Mouse (Mus musculus) forebrain, embryonic 14.5 days (tissue): ENCODE measurements at regions not wholly inside any gene's neighbourhood (a gene's known extent, or its start where the extent isn't known, plus 50 kb on each side); places are given as distances from the start of the nearest gene placed in this dataset.

Experiments used
- ATAC-seq: fragments of 200-750 bp; cut with Nextera tagmentation; 2 replicates; pipeline ENCODE4 v1.8.0; 2017; ENCODE audit warnings: mild to moderate bottlenecking, moderate library complexity
- DNase-seq: peaks from one replicate; pipeline ENCODE4 v3.0.0-alpha.2; 2015; ENCODE audit warnings: low spot score
- H3K27ac ChIP-seq: fragments of 300-500 bp; sonication (generic); 2 replicates; pipeline ENCODE4 v1.5.1; 2014; ENCODE audit warnings: low read depth, mild to moderate bottlenecking, control low read depth, low read length, moderate library complexity
- H3K27me3 ChIP-seq: fragments of 300-500 bp; sonication (generic); replicated peaks from 2 replicates; pipeline ENCODE4 v1.6.1; 2014; ENCODE audit warnings: low read length, control low read depth, mixed read lengths; ENCODE audit not compliant: control insufficient read depth, insufficient read depth
- H3K36me3 ChIP-seq: fragments of 300-500 bp; sonication (generic); 2 replicates; pipeline ENCODE4 v1.6.1; 2014; ENCODE audit warnings: low read length, control low read depth; ENCODE audit not compliant: control insufficient read depth, insufficient read depth
- H3K4me1 ChIP-seq: fragments of 300-500 bp; sonication (generic); 2 replicates; pipeline ENCODE4 v1.6.1; 2014; ENCODE audit warnings: antibody characterized with exemption, low read length, control low read depth; ENCODE audit not compliant: control insufficient read depth, insufficient read depth
- H3K4me2 ChIP-seq: fragments of 300-500 bp; sonication (generic); 2 replicates; pipeline ENCODE4 v1.6.1; 2014; ENCODE audit warnings: mild to moderate bottlenecking, control low read depth, low read length
- H3K4me3 ChIP-seq: fragments of 300-500 bp; sonication (generic); 2 replicates; pipeline ENCODE4 v1.5.1; 2014; ENCODE audit warnings: low read depth, low read length, control low read depth
- H3K9ac ChIP-seq: fragments of 300-500 bp; sonication (generic); 2 replicates; pipeline ENCODE4 v1.6.1; 2014; ENCODE audit warnings: mild to moderate bottlenecking, low read length, control low read depth, moderate library complexity
- H3K9me3 ChIP-seq: fragments of 300-500 bp; sonication (generic); replicated peaks from 2 replicates; pipeline ENCODE4 v1.6.1; 2016; ENCODE audit warnings: low read length, control low read depth, mixed read lengths; ENCODE audit not compliant: control insufficient read depth
- WGBS: fragments of 180-500 bp; shearing (Covaris S2); extraction: QIAGEN DNeasy Blood & Tissue Kit; methylation state at CpG from one replicate; pipeline ENCODE4 v1.1.7; 2014; 5-methylcytosine and 5-hydroxymethylcytosine counted together

DNA sequence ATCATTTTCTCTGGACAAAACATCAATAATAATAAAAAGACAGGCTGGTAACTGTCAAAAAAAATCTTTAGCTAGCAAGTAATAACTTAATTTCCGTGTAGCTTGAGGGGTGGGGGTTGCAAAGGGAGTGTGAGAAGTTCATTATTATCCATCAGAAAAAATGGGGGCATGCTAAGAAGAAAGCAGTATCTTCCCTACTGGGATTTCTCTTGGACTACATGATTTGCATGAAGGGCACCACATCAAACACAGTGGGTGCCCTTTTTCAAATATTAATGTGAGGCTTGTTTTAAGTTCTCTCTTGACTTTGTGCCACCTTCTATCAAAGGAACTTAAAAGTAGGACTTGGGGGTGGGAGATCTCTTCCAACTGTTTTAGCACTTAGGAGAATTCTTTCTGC is 783.4 kb upstream of the Manea start:
- Histone ChIP-seq H3K27me3 (no peaks in the 10 kb centered on the region), H3K4me3 (no peak overlapping the region), H3K4me1 (no peaks in the 10 kb centered on the region), H3K27ac (no peak overlapping the region), H3K36me3 (no peaks in the 10 kb centered on the region), H3K9ac (no peak overlapping the region), H3K4me2 (no peak overlapping the region), H3K9me3 (no peaks in the 10 kb centered on the region)
- no peak for ATAC-seq
- peak; percentile 2 for DNase-seq
- WGBS: 64% methylated on average over 1 of the region's 1 CpGs

DNA sequence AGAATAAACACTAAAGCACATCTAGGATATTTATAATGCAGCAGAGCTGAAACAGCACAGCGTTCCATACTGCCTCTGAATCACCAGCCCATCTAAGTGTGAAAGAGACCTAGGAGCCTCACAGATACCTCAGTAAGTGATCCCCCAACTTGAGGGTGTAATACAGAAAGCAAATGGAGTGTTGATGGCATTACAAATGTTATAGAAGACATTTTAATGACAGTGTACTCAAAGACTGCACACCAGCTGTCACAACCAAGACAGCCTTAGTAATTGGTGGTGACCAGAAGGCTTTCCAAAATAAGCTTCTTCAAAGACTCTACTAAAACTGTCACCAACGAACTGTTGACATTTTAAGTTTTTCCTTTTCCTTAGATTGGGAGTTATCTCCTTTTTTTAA is 771.3 kb upstream of the Manea start:
- H3K27ac ChIP-seq: no peak overlapping the region
- no peak overlapping the region for H3K4me2 ChIP-seq
- DNase-seq: peak; percentile 20
- H3K27me3 ChIP-seq: no peaks in the 10 kb centered on the region
- WGBS: 68% methylated on average over 2 of the region's 2 CpGs
- no peaks in the 10 kb centered on the region for H3K9me3 ChIP-seq
- no peaks in the 10 kb centered on the region for H3K4me1 ChIP-seq
- peak; percentile 68; the same call in 1 of the 2 replicates for ATAC-seq
- no peaks in the 10 kb centered on the region for H3K36me3 ChIP-seq
- no peak overlapping the region for H3K9ac ChIP-seq
- H3K4me3 ChIP-seq: no peak overlapping the region

DNA sequence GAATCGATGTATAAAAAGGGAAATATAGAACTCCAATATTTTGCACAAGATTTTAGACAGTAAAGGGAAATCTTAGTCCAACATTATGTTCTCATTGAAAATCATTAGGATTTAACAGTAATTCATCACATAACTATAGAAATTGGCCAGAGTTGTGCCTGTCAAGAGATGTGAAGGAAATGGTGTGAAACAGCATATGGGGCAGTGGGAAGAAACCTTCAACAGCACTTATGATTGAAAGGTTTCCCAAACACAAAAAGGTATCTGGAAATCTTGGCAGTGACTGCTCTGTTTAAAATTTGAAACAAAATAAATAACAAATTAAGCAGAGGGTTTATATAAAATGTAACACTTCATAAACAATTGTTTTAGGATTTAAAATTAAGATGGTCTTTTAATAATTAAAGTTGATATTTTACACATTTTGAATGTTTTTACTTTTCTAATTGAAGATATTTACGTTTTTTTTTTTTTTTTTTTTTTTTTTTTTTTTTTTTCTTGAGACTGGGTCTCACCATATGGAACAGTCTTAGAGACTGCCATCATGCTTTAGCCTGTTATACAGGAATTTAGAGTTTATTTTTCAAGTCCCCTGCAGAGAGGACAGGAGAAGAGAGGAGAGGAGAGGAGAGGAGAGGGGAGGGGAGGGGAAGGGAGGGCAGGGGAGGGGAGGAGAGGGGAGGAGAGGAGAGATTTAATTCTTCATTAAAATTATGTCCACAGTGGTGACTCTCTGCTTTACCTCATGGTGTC is 770.6 kb upstream of the Manea start:
- no peak overlapping the region for H3K4me2 ChIP-seq

DNA sequence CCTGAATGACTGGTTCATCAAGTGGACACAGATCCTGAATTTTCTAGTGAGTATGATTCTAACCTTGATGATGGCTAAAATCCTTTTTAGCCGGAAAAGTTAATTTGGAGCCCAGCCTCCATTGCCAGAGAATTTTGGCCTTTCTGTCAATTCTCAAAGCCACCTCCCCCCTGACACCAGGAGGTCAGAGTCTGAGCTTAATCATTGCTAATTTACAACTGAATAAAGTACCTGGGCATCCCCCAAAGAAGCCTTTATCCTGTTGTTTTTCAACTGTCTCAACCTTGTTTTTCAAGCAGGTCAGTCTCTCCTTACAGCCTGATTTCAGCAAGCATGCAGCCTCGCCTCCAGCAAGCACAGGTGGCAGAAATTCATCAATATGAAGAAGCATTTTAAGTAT is 758.7 kb upstream of the Manea start:
- no peak for ATAC-seq

More for the DNA sequence above, 770.6 kb upstream of the Manea start:
- no peaks in the 10 kb centered on the region for H3K36me3 ChIP-seq
- H3K27ac ChIP-seq: no peak overlapping the region
- ATAC-seq (peak; percentile 84), DNase-seq (peak; percentile 73)
- no peaks in the 10 kb centered on the region for H3K4me1 ChIP-seq
- H3K9me3 ChIP-seq: no peaks in the 10 kb centered on the region
- no peaks in the 10 kb centered on the region for H3K27me3 ChIP-seq
- 76% methylated on average over 2 of the region's 2 CpGs for WGBS
- H3K4me3 ChIP-seq: no peak overlapping the region
- H3K9ac ChIP-seq: no peak overlapping the region

DNA sequence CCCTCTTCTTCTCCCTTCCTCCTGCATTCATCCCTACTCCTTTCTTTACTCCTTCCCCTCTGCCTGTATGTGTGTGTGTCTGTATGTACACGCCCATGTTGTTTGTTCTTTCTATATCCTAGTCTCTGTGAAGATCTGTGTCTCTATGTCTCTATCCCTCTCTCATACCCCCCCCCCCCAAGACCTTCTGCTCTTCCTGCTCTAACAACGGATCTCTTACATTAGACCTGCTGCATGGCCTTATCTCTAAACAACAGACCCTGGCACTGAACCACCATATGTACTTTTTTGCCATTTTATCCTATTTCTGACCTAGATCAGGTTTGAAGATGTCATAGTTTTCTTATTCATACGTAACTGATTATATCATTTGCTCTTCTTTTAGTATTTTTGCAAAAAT is 749.6 kb upstream of the Manea start:
- Histone ChIP-seq H3K9ac (no peak overlapping the region), H3K4me3 (no peak overlapping the region), H3K27ac (no peak overlapping the region), H3K4me2 (no peak overlapping the region), H3K36me3 (no peaks in the 10 kb centered on the region), H3K4me1 (no peaks in the 10 kb centered on the region), H3K9me3 (no peaks in the 10 kb centered on the region), H3K27me3 (no peaks in the 10 kb centered on the region)
- 78% methylated on average over 3 of the region's 3 CpGs for WGBS
- ATAC-seq: no peak
- DNase-seq: no peak

More for the DNA sequence above, 758.7 kb upstream of the Manea start:
- H3K27me3 ChIP-seq: no peaks in the 10 kb centered on the region
- H3K9me3 ChIP-seq: no peaks in the 10 kb centered on the region
- H3K36me3 ChIP-seq: no peaks in the 10 kb centered on the region
- WGBS: 87% methylated on average over 2 of the region's 2 CpGs
- DNase-seq: no peak
- no peak overlapping the region for H3K9ac ChIP-seq
- H3K4me2 ChIP-seq: no peak overlapping the region
- no peak overlapping the region for H3K4me3 ChIP-seq
- no peaks in the 10 kb centered on the region for H3K4me1 ChIP-seq
- no peak overlapping the region for H3K27ac ChIP-seq

DNA sequence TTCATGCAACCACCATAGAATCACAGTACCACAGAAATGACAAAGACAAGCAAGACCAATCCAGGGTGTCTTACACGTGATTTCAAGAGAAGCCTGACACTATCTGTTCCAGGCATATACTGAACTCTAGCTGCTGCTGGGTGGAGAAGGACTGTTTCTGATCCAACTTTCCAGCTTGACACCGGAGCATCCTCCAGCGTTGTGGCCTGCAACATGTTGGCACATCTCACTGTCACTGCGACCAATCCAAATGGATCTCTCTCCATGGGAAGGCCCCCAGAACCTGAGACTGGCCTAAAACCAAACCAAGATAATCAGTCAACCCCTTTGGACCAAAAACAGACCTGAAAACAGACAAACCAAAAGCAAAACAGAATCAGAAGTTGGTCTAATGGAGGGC is 703.3 kb upstream of the Manea start:
- WGBS: 92% methylated on average over 4 of the region's 4 CpGs

DNA sequence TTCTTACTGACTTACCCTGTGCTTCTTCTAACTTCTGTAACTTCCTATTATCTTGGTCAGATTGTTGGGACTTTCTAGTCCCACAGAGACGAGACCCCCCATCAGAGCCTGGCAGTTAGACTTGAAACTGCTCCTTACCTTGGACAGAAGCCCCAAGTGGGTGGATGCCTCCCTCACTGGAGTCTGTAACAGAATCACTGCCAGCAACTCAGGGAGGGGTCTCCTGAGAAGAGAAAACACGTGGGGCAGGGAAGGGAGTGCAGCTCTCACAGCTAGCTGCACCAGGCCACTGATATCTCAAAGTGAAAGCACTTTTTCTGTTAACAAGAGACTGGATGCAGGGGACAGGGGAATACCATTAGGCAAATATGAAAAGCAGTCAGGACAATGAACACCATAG is 702.5 kb upstream of the Manea start:
- Histone ChIP-seq H3K4me2 (no peak overlapping the region), H3K4me1 (no peaks in the 10 kb centered on the region), H3K27ac (no peak overlapping the region), H3K27me3 (no peaks in the 10 kb centered on the region), H3K36me3 (no peaks in the 10 kb centered on the region), H3K9me3 (no peaks in the 10 kb centered on the region), H3K4me3 (no peak overlapping the region), H3K9ac (no peak overlapping the region)
- WGBS: 58% methylated on average over 2 of the region's 2 CpGs
- no peak for ATAC-seq
- DNase-seq: no peak

More for the DNA sequence above, 703.3 kb upstream of the Manea start:
- H3K36me3 ChIP-seq: no peaks in the 10 kb centered on the region
- H3K4me1 ChIP-seq: no peaks in the 10 kb centered on the region
- DNase-seq: no peak
- H3K4me3 ChIP-seq: no peak overlapping the region
- H3K27ac ChIP-seq: no peak overlapping the region
- ATAC-seq: no peak
- H3K4me2 ChIP-seq: no peak overlapping the region
- H3K27me3 ChIP-seq: no peaks in the 10 kb centered on the region
- H3K9me3 ChIP-seq: no peaks in the 10 kb centered on the region
- no peak overlapping the region for H3K9ac ChIP-seq
